Mouse (Mus musculus): ENCODE results near the gene Lrrc57. TPM values are rescaled to one million over a fixed set of nuclear protein-coding genes. Genes with fewer than 3 reads are reported as not detected.
"Not testable (repeated sequence)": the region's sequence is repeated elsewhere in the genome, so short reads cannot be mapped to it uniquely, and the experiment has no call there.

The Lrrc57 gene
- total and polyA plus RNA-seq, 2 experiments from 2014 or later = 26.1 to 38.5 TPM

- Histone ChIP-seq H3K27me3 (ENCODE audit: insufficient read depth, low read length) (no peaks in the 10 kb centered on the region), H3K9me3 (ENCODE audit: low read length) (no peaks in the 10 kb centered on the region), H3K36me3 (ENCODE audit: insufficient read depth) (no peaks in the 10 kb centered on the region), H3K4me1 (ENCODE audit: insufficient read depth) (no peaks in the 10 kb centered on the region), H3K4me2 (ENCODE audit: low read depth) (no peak overlapping the region), H3K27ac (ENCODE audit: low read depth, low read length) (no peak overlapping the region), H3K9ac (no peak overlapping the region), H3K4me3 (ENCODE audit: low read depth, low read length) (no peak overlapping the region)
- TF ChIP-seq CTCF (IDR thresholded peaks at IDR 0.05; ENCODE audit: low read depth) = no peak
- ATAC-seq (no peak), DNase-seq (no peak)
- WGBS = 98% methylated on average over 3 of the region's 3 CpGs
These were observed 38.2 kb downstream of the Lrrc57 start for GRCm38 (mm10) chr2:120571081-120571480.

DNA sequence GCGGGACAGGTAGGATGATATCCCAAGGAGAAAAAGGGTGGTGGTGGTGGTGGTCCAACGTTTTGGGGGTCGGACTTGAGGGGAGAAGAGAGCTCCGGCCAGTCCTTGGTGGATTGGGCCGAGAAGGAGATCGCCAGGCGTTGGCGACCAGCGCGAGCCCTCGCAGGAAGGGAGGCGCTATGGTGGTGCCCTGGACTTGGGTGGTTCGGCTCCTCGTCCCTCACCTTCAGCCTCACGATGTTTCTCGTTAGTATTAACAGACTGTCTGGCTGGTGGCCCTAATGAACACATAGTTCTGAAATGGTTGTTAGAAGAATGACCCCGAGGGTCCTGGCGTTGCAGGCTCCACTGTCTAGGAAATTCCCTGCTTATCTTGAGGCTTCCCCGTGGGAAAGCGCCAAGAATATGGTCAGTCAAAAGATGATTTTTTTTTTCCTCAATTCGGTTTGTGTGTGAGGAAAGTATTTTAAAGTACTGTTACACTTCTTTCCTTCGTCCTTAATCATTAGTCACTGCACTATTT lies 41.5 kb downstream of the Lrrc57 start:
- peaks cover 3% of the 10 kb centered on the region; the same call in 1 of the 2 replicates for H3K4me1 ChIP-seq (ENCODE audit: insufficient read depth)
- peak overlapping the region; percentile 84 for H3K4me2 ChIP-seq (ENCODE audit: low read depth)
- WGBS = under 1% methylated on average over 22 of the region's 22 CpGs
- peak; percentile 4 for DNase-seq
- H3K27me3 ChIP-seq (ENCODE audit: insufficient read depth, low read length) = no peaks in the 10 kb centered on the region
- TF ChIP-seq CTCF (IDR thresholded peaks at IDR 0.05; ENCODE audit: low read depth) = no peak
- no peaks in the 10 kb centered on the region for H3K9me3 ChIP-seq (ENCODE audit: low read length)
- H3K36me3 ChIP-seq (ENCODE audit: insufficient read depth) = no peaks in the 10 kb centered on the region
- H3K9ac ChIP-seq = peak overlapping the region; percentile 62
- H3K27ac ChIP-seq (ENCODE audit: low read depth, low read length) = peak overlapping the region; percentile 54; the same call in 1 of the 2 replicates
- peak; percentile 51 for ATAC-seq
- peak overlapping the region; percentile 62 for H3K4me3 ChIP-seq (ENCODE audit: low read depth, low read length)

DNA sequence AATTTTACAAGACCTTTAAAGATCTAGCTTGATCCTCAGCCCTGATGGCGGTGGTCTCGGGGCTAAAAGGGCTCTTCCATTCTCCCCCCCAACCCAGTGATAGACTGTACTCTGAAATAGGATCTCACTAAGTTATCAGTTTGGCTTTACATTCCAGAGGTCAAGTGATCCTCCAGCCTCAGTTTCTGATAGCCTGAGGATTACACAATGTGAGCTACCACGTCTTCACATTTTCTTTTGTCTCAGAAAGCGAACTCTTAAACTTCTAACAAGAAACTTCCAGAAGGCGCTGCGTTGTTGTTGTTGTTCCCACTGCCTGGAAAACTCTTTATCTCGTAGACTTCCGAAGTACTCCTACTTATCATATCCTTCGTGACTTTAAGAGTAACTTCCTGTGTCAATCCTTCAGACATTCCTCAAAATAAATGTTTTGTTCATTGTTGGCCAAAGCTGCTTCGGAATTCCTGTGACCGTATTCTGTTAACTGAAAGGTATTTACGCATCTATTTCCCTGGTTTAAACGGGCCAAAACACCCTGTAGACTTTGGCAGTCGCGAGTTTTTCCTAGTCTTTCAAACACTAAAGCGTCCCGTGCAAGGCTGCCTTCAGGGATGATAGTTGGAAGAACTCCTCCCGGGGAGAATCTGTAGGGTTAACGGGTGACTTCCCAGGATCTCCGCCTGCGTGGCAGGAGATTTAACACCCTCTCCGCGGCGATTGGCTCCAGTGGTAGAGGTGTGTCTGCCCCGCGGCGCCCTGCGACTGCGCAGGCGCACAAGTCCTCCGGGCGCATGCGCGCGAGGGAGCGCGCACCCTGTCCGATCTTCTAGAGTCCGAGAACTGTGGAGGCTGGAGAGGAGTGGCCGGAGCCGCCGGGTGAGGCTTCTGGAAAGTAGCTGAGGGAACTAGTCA lies 42.2 kb downstream of the Lrrc57 start, which contains the start of gene Snap23:
Snap23 (plus strand) TSS at position 786 of the 912 bp plus-strand sequence.
- Histone ChIP-seq H3K36me3 (ENCODE audit: insufficient read depth) (no peaks in the 10 kb centered on the region), H3K4me2 (ENCODE audit: low read depth) (peak within 1 kb of the TSS; percentile 84), H3K4me1 (ENCODE audit: insufficient read depth) (peaks cover 7% of the 10 kb centered on the region; the same call in 1 of the 2 replicates), H3K9me3 (ENCODE audit: low read length) (no peaks in the 10 kb centered on the region), H3K9ac (peak within 1 kb of the TSS; percentile 62), H3K27me3 (ENCODE audit: insufficient read depth, low read length) (no peaks in the 10 kb centered on the region), H3K27ac (ENCODE audit: low read depth, low read length) (peak within 1 kb of the TSS; percentile 54; the same call in 1 of the 2 replicates), H3K4me3 (ENCODE audit: low read depth, low read length) (peak within 1 kb of the TSS; percentile 62)
- ATAC-seq (peak; percentile 95), DNase-seq (peak; percentile 95)
- TF ChIP-seq CTCF (IDR thresholded peaks at IDR 0.05; ENCODE audit: low read depth) = no peak
- WGBS = 2% methylated on average over 42 of the region's 42 CpGs

DNA sequence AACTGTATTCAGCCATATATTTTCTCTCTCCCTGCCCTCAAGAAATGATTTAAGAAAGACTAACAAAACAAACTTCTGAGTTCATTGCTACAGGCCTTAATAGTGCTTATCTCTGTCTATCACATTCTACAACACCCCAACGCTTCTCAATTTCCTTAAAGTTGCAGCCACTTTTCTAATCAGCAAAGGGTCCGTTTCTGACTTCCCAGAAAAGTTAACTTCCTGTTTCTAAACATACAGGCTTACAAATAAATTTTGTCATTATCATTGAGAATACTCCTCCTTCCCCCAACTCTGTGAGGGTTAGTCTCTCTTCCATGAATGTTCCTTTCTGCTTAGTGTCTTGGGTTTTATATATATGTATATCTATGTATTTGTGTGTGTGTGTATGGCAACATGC lies 44.0 kb downstream of the Lrrc57 start:
- no peak for TF ChIP-seq CTCF (IDR thresholded peaks at IDR 0.05; ENCODE audit: low read depth)
- Histone ChIP-seq H3K36me3 (ENCODE audit: insufficient read depth) (no peaks in the 10 kb centered on the region), H3K4me3 (ENCODE audit: low read depth, low read length) (no peak overlapping the region), H3K4me2 (ENCODE audit: low read depth) (no peak overlapping the region), H3K27ac (ENCODE audit: low read depth, low read length) (no peak overlapping the region), H3K27me3 (ENCODE audit: insufficient read depth, low read length) (no peaks in the 10 kb centered on the region), H3K9me3 (ENCODE audit: low read length) (no peaks in the 10 kb centered on the region), H3K9ac (no peak overlapping the region), H3K4me1 (ENCODE audit: insufficient read depth) (peaks cover 7% of the 10 kb centered on the region; the same call in 1 of the 2 replicates)
- ATAC-seq (no peak), DNase-seq (no peak)
- 91% methylated on average over 2 of the region's 2 CpGs for WGBS

GRCm38 (mm10) chr2:120564548-120565188 lies 44.7 kb downstream of the Lrrc57 start:
- H3K36me3 ChIP-seq (ENCODE audit: insufficient read depth); DNase-seq; H3K27me3 ChIP-seq (ENCODE audit: insufficient read depth, low read length); H3K9me3 ChIP-seq (ENCODE audit: low read length); H3K4me1 ChIP-seq (ENCODE audit: insufficient read depth); H3K4me2 ChIP-seq (ENCODE audit: low read depth); H3K9ac ChIP-seq; ATAC-seq; H3K27ac ChIP-seq (ENCODE audit: low read depth, low read length); H3K4me3 ChIP-seq (ENCODE audit: low read depth, low read length): not testable (repeated sequence)
- 96% methylated on average over 4 of the region's 4 CpGs for WGBS

DNA sequence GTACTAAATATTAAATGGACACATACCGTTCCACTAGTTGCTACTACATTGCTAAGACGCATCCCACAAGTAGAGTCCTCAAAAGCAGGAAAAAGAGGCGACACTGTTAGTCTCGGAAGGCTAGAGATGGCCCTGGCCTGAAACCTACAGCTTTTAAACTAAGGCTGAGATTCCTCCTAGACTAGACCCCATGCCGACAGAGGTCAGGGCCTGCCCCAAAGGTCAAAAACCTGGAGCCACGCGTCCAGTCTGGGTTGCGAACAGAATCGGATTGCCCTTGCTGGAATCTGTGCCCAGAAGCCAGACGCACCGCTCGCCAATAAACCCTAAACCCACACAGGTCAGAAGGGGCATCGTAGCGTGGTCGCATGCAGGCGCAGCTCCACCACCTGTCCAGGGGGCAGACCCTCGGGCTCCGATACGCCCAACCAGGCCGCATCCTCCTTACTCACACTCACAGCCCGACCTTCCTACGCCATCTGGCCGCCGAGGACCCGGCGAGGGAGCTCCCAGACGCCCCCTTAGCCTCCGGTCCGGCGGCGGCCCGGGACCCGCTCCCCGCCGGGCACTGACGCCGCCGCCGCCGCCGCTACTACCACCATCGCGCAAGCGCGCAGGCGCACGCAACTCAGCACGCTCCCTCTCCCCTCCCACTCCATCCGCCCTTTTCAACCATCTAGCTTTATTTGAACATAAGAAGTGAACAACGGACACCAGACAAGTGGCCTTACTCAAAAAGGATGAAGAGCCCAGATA lies 45.9 kb downstream of the Lrrc57 start, which contains the start of gene Zfp106:
Zfp106 (minus strand) TSS at position 609 of the 756 bp plus-strand sequence.
- TF ChIP-seq CTCF (IDR thresholded peaks at IDR 0.05; ENCODE audit: low read depth) = no peak; the same call in 1 of the 2 replicates
- peak; percentile 92 for DNase-seq
- peak; percentile 93 for ATAC-seq
- Histone ChIP-seq H3K9ac (peak within 1 kb of the TSS; percentile 97), H3K4me1 (ENCODE audit: insufficient read depth) (peaks cover 7% of the 10 kb centered on the region; the same call in 1 of the 2 replicates), H3K9me3 (ENCODE audit: low read length) (no peaks in the 10 kb centered on the region), H3K36me3 (ENCODE audit: insufficient read depth) (no peaks in the 10 kb centered on the region), H3K27me3 (ENCODE audit: insufficient read depth, low read length) (no peaks in the 10 kb centered on the region), H3K27ac (ENCODE audit: low read depth, low read length) (peak within 1 kb of the TSS; percentile 62), H3K4me3 (ENCODE audit: low read depth, low read length) (peak within 1 kb of the TSS; percentile 95), H3K4me2 (ENCODE audit: low read depth) (peak within 1 kb of the TSS; percentile 73)
- under 1% methylated on average over 49 of the region's 50 CpGs for WGBS

All from forebrain, postnatal 0 days (tissue).